Mouse (Mus musculus): ENCODE measurements at regions not wholly inside any gene's neighbourhood (a gene's known extent, or its start where the extent isn't known, plus 50 kb on each side); places are given as distances from the start of the nearest gene placed in this dataset.

DNA sequence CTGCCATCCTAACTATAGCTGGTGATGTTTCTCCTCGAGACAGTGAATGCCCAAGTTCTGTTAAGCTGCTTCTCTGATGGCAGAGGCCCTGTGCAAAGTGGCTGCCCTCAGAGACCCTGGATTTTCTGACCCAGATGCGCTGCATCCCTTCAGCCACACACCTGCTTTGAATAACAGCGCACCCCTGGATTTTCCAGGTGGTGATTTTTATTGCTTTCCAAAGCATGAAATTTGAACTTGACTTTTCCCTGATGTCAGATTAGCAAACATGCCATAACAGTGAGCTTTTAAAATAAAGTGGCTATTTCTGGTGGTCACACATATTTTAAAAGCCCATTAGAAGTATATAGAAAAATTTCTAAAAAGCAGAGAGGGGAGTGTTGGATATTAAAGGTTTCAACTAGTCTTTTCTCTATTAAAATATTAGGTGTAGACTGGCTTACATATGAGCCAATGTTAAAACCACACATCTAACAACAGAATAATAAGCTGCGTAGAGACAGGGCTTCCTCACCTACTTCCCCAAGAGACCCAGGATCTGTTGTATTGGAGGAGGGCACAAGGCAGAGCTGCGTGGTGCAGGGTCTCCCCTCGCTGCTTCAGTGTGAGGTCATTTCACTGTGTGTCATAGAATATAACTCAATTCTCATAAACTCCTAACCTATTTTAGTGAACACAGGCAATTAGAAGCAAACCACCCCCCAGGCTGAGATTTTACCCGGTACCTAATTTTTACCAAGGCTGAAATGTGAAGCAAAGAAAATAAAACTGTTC lies 280.3 kb downstream of the Ccdc91 start:
- DNase-seq: no peak

- DNase-seq: no peak
Measured at GRCm38 (mm10) chr6:147759485-147759884, 283.9 kb downstream of the Ccdc91 start.

DNA sequence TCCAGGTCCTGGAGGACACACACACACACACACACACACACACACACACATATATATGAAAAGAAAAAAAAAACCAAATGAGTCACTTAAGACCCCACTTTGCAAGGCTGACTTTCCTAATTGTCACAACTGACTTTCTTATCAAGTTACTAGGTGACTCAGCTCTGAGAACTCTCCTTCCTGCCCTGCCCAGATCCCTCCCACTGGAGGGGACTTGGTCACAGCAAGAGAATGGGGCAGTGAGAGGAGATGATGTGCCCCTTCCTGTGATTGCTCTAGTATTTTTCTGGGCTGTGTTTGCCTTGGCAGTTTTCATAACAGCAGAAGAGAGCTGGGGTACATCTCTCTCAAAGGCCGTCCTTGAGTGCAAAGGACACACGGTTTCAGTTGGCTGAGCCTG lies 284.5 kb downstream of the Ccdc91 start:
- DNase-seq: peak; percentile 6

DNA sequence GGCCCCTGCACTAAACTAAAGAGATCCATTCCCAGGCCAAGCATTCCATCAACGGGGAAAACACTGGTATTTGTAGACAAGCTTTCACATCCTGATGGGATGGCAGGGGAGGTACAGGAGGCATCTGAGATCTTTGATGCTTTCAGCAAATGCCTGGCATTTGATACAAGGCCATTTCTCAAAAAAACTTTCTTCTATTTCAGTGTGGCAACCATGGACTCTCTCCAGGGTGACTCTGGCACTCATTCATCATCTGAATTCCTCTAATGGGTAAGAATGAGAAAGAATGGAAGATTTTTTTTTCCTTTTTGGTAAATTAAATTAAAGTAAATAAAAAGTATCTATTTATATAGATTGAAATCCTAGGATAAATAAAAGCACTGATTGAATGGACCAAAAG lies 281.8 kb upstream of the Far2 start:
- no peak for DNase-seq

GRCm38 (mm10) chr6:147769180-147769579 lies 277.9 kb upstream of the Far2 start:
- DNase-seq: no peak

- no peak for DNase-seq
Measured at GRCm38 (mm10) chr6:147770034-147770433, 277.0 kb upstream of the Far2 start.

DNA sequence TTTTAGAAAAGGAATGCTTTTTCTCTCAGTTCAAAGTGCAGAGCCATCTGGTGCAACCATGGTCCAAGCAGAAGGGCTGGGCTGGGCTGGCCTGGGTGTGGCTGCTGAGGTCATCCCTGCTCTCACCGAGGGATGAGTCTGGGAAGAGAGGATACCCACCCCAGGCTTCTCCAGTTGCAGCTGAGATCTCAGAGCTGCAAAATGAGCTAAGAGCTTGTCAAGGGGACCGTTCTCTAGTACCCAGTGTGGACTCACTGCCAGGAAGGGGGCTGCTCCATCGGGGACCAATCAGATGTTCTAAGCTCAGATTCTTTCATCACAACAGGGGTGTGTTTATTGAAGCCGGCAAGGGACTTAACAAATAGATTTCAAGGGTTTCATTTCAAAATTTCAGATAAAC lies 275.6 kb upstream of the Far2 start:
- no peak for DNase-seq

DNA sequence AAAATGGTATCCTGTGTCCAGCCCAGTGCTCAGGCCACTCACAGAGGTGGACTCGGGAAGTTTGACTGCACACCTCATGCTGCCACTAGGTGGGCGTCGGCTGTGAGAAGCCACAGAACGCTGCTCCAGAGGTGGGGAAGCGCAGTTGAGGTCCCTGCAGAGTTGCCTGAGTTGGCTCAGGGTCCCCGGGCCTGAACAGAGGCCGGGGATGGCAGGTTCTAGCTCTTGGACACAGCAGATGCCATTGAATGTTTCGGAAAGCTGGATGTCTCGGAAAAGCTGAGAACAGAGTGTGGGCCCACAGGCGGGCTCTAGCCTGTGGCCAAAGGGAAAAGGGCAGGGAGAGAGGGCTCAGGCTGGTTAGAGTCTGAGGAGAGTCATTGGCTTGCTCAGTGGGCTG lies 273.2 kb upstream of the Far2 start:
- no peak for DNase-seq

GRCm38 (mm10) chr6:147774626-147775025 lies 272.4 kb upstream of the Far2 start:
- no peak for DNase-seq

DNA sequence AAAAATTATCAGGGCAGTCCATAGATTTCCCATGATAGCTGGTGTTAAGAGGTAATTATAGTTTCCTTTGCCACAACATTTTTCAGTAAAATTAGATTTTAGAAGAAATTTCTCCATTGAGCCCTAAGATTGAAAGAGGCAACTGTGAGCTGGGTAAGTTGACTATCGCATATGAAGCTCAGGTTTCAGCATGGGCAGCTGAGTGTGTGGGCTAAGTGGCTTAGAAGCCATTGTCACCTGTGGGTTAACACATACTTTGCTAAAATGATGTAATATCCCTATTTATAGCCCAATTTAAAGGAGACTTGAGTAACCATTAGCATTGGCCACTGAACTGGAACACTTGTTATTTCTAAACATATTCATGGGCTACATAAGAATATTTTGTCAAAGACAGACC lies 267.6 kb upstream of the Far2 start:
- DNase-seq: no peak

GRCm38 (mm10) chr6:147784249-147784648 lies 262.8 kb upstream of the Far2 start:
- no peak for DNase-seq

- DNase-seq: no peak
Measured at GRCm38 (mm10) chr6:147784854-147785253, 262.2 kb upstream of the Far2 start.

GRCm38 (mm10) chr6:147788095-147788494 lies 259.0 kb upstream of the Far2 start:
- no peak for DNase-seq

DNA sequence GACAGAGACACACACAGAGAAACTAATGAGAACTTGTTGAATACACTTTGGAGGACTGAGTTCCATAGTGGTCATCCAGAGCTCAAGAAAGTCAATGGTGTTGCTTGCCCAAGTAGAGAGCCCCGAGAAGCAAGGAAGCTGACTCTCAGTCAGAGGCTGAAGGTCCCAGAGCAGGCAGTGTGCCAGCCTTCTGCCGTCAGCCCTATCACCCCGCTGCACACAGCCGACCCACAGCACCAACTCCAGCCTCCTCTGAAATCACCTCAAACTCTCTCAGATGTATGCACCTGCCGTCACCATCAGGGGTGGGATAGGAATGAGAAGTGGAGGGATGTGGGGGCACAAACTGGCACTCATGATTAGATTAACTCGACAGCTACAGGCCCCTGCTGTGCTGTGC lies 257.9 kb upstream of the Far2 start:
- DNase-seq: no peak

DNA sequence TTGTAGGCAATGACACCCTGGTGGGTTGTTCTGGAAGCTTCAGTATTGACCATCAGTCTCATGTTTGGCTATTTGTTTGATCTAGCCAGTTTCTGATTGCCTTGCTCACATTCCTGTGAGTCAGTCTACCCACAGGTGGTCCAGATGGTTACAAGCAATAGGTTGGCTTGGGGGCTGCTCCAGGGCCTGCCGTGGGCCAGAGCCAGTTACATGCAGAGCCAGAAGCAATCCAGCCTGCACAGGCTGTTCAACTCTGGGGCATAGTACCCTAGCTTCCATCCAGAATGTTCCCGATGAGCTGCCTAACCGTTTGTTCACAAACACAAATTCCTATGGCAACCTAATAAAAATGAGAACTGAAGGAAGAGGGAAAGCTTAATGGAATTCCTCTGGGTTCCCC lies 253.2 kb upstream of the Far2 start:
- no peak for DNase-seq

- no peak for DNase-seq
Measured at GRCm38 (mm10) chr6:147794351-147794750, 252.7 kb upstream of the Far2 start.

GRCm38 (mm10) chr6:147799009-147799727 lies 247.9 kb upstream of the Far2 start:
- DNase-seq: no peak

DNA sequence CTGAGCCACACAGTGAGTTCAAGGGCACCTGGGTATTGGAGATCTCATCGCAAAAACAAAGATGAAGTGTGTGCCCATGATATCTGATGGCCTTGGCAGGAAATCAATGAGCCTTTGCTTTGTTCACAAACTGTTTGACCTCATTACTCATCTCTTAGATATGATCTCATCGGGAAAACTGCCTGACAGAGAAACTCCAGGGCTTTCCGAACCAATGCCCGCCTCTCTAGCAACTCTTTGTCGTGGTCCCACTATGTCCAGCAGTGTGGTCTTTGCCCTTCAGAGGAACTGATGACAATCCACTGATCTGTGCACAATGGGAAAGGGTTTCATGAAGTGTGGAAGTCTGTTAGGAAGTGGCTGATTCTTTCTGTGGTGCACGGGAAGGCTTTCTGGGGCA lies 247.2 kb upstream of the Far2 start:
- no peak for DNase-seq

- no peak for DNase-seq
Measured at GRCm38 (mm10) chr6:147800846-147801245, 246.2 kb upstream of the Far2 start.

- no peak for DNase-seq
Measured at GRCm38 (mm10) chr6:147803893-147804292, 243.2 kb upstream of the Far2 start.

- DNase-seq: peak; percentile 47
Measured at GRCm38 (mm10) chr6:147810710-147811109, 236.3 kb upstream of the Far2 start.

DNA sequence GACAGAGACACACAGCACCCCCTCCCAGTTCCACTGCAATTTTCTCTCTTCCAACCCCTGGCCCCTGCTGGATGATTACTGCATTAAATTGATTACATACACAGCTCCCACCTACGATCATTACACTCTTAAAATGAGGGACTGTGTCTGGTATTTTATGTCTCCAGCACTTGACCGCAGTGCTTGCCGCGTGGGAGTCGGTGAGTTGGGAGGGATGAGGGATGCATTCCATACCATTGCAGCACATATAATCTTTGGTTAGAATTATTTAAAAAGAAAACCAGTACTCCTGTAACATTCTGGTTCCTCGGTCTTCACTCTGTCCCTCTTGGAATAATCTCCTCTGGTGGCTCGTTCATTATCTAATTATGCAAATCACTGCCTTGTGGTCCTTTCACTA lies 230.2 kb upstream of the Far2 start:
- DNase-seq: no peak

GRCm38 (mm10) chr6:147817262-147817661 lies 229.8 kb upstream of the Far2 start:
- no peak for DNase-seq

GRCm38 (mm10) chr6:147822215-147822614 lies 224.8 kb upstream of the Far2 start:
- peak; percentile 1 for DNase-seq

DNA sequence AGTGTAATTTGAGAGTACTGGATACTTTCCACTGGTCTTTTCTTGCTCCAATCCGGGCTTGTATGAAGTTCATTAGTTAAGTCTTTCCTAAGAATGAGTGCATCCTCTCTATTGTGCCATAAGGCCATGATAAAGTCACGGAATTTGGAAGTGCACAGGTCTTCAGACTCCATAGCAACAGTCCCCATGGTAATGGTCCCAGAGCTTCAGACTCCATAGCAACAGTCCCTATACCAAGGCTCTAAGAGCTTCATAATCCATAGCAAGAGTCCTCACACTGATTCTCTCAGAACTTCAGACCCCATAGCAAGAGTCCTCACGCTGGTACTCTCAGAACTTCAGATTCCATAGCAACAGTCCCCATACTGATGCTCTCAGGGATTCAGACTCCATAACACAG lies 214.5 kb upstream of the Far2 start:
- DNase-seq: no peak

All from kidney, postnatal 14 days (tissue).